Mouse (Mus musculus): ENCODE measurements around the gene Fam83b. TPM values are rescaled to one million over a fixed set of nuclear protein-coding genes. Genes with fewer than 3 reads are reported as not detected.
A peak's percentile ranks its signal among the peaks of the same experiment; 100 is the strongest.

Fam83b gene
- total RNA-seq (2021) = under 1 TPM; 0.18 to 0.24 TPM

DNA sequence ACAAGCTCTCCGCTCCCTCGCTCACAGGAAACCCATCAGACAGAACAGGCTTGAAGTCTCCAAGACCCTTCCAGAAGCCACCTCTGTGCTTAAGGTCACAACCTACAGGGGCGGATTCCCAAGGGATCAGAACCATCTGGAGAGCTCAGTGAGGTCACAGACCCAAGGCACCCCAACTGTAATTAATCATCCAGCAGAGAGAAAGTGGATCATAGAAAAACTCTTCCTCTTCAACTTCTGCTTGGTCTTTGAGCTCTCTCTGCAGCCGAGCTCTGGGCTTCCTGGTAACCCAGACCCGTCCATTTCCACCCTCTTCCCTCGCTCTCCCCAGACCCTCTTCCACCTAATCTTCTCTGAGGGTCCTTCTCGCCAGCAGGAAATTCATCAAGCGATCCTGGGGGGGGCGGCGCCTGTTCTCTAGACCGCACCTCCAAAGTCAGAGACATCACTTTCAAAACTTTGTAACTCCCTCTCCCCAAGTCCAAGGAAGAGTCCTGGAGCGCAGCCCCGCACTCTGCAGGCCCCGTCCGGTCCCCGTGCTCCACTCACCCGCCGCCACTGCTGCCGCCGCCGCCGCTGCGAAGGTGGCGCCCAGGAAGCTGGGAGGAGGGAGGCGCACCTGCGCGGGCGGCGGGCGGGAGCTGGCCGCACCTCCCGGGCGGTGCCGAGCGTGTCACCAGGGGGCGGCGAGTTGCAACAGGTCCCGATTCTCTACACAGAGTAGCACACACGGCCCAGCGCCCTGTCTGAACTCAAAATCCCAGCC lies at the start of gene Fam83b:
Fam83b (minus strand) TSS at position 602 of the 766 bp plus-strand sequence.
- intact Hi-C loops (cut with DNase I) = no loop called here
- no peak for DNase-seq

DNA sequence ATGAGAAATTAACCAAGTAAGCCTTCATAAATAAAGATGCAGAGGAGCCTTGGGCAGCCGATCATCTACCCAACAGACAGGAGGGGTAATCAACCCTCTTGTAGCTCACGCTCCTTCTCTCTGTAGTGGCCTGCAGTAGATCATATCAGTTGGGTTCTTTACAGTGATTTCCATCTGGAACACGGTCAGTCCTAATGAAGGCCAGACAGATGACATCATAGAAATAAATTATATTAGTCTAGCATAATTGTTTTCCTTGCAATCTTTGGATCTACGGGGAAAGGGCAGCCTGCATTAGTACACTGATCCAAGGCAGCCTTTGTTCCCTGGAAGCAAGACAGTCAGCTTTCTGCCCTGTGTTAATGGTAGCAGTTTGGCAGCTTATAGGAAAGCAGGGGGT lies 47.2 kb upstream of the Fam83b start:
- intact Hi-C loops (cut with DNase I) = no loop called here

DNA sequence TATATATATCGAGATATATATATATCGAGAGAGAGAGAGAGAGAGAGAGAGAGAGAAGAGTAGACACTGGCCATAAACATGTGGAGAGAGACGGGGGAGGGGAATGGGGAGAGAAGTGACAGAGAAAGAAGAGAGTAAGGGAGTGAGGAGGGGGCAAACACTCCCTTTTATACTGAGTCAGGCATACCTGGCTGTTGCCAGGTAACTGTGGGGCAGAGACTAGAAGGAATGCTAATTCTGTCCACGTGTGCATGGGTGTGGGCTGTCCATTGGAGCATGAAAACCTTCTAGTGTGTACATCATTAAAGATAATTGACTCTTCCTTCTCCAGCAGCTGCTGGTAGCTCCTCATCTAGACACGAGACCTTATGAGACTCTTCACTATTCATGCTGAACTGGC lies 36.8 kb upstream of the Fam83b start:
- no peak for DNase-seq

More for the DNA sequence above, 47.2 kb upstream of the Fam83b start:
- DNase-seq = no peak

DNA sequence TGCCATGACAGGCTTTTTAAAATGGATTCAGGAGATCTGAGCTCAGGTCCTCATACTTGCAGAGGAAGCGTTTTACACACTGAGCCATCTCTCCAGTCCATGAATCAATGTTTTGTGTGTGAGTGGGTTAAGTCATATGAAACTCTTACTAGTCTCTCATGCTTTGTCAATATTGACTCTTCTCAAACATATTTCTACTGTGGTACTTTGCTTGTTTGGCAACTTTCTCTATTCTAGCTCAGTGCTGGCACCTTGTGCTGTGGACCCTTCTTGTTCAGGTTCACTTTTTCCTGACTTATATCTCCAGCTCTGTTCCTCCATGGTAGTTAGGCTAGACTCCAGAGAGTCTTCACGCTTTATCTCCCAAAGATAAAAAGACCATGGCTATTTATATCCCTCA lies 36.0 kb upstream of the Fam83b start:
- intact Hi-C loops (cut with DNase I) = no loop called here
- DNase-seq = no peak

More for the DNA sequence above, 36.8 kb upstream of the Fam83b start:
- intact Hi-C loops (cut with DNase I) = no loop called here

DNA sequence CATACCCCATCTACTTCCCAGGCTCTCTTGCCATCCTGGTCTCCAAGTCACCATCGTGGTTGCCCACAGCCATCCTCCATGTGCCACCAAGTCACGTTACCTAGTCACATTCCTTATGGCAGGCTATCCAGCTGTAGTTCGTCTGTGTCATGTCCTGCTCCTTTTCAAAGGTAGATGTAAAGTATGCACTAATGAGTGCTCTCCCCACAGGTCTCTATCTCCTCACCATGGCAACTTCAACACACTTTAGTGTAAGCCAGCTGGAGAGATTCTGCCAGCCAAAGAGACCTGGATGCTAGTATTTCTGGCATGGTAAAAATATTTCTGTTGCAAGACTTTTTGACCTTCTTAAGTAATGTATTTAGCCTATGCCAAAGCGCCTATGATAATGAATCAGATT lies 30.5 kb upstream of the Fam83b start:
- no peak for DNase-seq
- intact Hi-C loops (cut with DNase I) = no loop called here

DNA sequence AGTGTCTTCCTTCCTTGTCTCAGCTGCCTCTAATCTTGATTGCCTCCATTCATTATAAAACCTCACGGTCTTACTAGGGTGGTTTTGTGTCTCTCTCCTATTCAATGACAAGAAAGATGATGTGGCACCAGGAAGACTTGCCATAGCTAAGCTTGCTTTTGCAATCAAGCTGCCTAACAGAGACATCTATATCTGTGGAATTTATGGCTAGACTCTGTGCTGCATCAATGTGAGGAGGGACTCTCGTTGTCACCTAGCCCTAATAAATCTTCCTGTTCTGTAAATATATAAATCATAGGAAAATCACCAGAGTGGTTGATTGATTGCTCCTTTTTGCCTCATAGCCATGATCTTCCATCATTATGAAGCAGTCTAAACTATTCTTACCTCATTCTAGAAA lies 26.9 kb upstream of the Fam83b start:
- no peak for DNase-seq
- intact Hi-C loops (cut with DNase I) = no loop called here

DNA sequence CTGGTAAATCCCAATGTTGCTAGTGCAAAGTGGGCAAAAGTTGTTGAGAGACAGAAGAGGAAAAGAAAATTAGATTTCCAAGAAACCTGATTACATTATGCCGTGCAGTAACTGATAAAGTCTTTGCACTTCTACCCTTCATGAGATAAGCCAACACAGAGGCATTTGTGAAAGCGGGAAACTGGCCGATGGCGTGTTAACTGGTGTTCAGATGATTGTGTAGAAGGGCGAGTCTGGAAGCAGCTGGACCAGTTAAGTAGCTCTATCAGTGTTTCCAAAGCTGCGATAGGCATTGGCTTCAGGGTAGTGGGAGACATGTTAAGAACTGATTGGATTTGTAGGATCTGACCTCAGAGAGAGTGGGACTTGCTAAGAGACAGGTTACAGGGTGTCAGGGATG lies 17.0 kb upstream of the Fam83b start:
- DNase-seq = no peak
- intact Hi-C loops (cut with DNase I) = no loop called here

DNA sequence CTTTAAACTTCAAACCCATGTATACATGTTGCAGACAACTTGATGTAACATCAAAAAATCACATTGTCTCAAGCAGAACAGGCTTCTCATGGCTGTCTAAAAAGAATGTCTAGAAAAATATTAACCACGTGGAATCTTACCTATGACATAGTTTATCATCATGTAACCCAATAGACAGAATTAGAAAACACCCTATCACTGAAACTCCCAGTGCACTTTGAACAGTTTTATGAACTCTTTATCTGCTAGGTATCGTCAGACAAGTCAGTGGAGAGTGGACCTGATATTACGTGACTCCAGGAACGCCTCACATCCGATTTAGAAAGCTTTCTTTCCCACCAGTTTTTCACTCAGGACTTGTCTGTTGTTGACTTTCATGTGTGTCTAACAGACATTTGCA lies 15.1 kb upstream of the Fam83b start:
- no peak for DNase-seq

DNA sequence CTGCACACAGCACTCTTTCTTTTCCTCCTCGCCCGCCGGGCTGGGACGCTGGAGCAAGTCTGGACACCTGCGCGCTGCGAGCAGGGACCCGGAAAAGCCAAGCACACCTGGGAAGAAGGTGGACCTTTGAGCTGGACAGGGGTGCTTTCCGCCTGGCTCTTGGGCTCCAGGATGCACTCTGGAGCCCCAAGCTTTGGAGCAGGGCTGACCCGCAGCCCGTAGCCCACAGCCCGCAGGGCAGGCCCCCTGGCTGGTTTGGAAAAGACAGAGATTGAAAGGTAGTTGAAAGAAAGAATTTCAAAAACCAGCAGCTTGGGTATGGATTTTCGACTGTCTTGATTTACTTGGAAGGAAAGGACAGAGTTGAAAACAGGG lies 352 bp upstream of the Fam83b start:
- DNase-seq = no peak
- intact Hi-C loops (cut with DNase I) = no loop called here

More for the DNA sequence above, 15.1 kb upstream of the Fam83b start:
- intact Hi-C loops (cut with DNase I) = no loop called here

DNA sequence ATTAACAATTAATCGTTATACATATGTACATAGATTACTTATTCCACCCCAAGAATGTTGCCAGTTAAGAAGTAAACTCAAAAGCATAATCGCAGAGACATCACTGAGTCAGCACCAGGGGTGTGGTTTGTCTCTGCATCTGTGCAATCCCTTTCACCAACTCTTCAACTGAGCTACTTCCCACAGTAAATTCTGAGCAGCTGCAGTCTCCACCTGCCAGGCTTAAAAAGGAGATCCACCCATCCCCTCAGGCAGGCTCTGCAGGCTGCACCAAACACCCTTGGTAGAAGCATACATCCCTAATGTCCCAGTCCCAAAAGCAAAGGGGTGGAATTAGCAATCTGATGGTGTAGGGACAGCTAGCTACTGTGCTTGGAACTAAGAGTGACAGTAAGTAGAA lies 1.3 kb downstream of the Fam83b start:
- DNase-seq = no peak
- intact Hi-C loops (cut with DNase I) = no loop called here

DNA sequence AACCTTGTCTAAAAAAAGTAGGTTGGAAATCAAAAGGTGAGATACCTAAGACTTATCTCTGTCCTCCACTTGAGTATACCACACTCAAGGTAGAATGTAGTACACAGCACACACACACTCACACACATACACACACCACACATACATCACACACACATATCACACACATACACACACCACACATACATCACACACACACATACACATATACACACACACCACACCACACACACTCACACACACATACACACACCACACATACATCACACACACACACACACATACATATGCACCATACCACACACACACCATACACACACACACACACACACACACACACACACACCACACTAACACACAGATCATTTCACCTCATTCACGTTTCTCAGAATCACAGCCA lies 2.8 kb downstream of the Fam83b start:
- intact Hi-C loops (cut with DNase I) = no loop called here
- DNase-seq = no peak

DNA sequence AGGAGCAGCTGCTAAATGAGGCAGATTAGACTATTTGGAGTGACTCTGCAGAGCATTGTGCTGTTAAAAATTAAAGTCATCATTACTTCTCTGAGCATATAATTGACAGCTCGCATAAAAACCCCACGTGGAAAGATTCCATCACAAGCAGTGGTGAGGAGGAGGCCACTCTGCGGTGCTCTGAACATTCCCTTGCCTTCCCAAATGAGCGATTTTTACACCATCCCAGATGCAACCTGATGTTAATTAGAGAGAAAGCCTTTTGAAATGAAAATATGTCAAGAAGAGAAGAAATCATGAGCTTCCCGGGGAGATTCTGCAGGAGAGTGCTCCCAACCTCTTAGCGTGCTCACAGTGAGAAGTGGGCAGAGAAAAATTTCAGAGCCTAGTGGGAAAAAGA lies 4.1 kb downstream of the Fam83b start:
- intact Hi-C loops (cut with DNase I) = no loop called here
- no peak for DNase-seq

DNA sequence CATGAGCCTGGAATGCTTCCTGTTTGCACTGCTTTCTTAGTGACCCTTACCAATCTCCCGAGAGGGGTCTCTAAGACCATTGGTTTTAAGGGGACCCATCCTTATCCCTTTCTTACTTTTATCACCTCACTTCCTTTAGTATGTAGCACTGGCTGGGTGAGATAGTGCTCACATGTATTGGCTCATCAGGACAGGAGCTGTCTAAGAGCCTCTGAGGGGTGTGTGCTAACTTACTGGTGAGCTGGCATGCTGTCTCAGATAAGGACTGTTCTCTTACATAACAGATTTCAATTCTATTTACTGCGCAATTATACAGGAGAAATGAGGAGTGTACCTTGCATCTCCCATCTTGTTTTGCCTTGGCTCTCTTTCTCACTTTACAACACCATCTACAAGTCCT lies 7.7 kb downstream of the Fam83b start:
- no peak for DNase-seq
- intact Hi-C loops (cut with DNase I) = no loop called here

DNA sequence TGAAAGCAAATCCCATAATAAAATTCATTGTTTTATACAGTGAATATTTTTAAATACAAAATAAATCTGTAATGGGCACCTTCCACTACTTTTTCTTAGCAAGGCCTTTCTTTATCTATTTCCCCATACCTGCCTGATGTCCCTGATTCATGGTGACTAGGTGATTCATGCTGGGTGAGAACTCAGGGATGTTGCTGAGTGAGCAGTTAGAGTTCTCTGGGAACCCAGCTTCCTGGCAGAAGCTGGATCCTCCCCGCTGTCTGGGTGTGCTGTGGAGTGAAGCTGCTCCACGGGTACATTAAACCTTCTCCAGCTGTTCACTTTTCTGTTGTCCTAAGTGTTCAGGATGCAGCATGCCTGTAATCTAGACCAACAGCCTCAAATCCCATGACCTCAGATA lies 13.2 kb downstream of the Fam83b start:
- no peak for DNase-seq
- intact Hi-C loops (cut with DNase I) = no loop called here

DNA sequence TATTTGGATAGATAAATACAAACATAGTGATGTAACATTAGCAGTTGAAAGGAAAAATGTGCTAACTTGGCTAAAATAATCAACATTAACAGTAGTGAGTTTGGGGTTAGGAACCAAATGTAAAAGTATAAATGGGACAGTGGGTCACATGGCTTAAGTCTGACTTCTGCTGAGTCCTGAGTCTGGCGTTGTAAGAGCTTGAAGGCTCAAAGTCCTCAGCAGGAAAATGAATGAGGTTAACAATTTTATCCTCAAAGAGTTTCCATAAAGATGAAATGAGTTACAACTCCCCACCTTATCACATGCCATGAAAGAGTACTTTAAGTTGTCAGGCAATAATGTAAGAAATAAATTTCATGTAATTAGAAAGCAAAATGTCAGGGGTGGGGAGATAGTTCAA lies 13.8 kb downstream of the Fam83b start:
- no peak for DNase-seq
- intact Hi-C loops (cut with DNase I) = no loop called here

DNA sequence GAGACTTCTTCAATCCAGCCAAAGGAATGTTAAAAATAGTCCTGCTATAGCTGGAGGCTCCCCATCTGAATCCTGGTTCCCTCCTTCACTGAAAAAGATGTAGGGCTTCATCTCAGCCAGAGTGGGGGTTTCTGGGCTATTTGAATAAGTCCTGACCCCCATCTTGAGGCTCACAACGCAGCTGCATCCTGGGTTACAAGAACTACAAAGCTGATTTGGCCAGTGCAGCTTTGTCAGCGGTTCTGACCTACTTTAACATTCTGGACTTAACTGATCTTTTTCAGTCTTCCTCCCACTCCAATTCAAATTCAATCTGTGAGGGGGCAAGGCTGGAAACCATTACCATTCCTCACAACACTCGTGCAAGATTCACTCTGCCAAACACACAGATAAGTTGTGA lies 20.2 kb downstream of the Fam83b start:
- intact Hi-C loops (cut with DNase I) = no loop called here
- DNase-seq = no peak

DNA sequence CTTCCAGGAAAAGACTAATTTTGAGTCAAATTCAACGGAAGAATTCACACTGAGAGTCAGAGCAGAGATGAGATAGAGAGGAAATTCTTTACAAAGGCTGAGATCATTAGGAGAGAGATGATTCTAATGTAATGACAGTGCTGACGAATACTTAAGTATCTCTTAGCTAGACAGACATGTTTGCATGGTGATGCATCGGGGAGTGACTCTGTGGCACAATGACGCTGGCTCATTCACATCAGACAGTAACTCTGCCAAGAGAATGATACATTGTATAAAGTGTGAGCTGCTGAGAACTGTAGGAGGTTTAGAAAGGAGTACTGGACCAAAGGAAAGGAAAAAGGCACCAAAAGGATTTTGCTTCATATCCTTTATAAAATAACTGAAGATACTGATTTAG lies 26.2 kb downstream of the Fam83b start:
- no peak for DNase-seq
- intact Hi-C loops (cut with DNase I) = no loop called here

DNA sequence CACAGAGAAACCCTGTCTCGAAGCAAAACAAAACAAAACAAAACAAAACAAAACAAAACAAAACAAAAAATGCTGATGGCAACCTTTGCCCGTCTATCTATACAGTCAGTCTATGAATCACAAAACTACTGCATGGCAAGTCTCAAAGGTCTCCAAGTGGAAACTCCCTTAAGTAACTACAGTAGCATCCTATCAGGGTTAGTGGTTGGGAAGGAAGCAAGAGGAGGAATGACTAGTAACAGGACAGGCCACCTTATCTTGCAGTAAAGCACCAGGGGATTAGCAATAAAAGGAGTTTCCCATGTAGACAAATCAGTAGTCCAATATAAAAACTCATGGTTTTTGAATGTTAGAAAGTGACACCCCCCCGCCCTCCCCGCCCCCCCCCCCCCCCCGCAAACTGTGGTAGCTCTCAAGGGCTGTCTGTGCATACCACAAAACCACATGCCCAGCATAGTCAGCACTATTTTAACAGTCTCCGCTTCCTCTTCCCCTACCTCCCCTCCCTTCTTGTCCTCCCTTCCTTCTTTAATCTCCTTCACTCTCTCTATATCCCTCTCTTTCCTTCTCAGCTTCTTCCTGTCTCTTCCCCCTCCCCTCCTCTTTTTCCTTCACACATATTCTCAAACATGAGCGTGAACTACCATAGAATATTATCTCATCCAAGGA lies 26.8 kb downstream of the Fam83b start:
- intact Hi-C loops (cut with DNase I) = no loop called here
- no peak for DNase-seq

DNA sequence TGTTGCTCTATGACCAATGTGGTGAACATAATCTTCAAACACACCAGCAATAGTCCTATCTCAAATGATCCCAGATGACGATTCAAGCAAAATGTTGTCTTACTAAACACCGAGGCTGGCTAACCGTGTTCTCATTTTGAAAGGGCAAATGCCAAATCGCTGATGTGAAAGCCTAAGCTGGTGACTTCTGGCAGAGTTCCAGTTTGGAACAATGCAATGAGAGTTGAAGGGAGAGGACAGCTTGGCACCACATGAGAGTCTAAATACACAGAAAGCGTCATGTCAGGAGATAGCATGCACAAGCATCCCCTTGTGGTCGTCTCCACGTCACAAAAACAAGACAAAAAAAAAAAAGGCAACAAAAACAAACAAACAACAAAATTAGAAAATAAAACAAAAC lies 27.6 kb downstream of the Fam83b start:
- DNase-seq = peak; percentile 16
- intact Hi-C loops (cut with DNase I) = no loop called here

DNA sequence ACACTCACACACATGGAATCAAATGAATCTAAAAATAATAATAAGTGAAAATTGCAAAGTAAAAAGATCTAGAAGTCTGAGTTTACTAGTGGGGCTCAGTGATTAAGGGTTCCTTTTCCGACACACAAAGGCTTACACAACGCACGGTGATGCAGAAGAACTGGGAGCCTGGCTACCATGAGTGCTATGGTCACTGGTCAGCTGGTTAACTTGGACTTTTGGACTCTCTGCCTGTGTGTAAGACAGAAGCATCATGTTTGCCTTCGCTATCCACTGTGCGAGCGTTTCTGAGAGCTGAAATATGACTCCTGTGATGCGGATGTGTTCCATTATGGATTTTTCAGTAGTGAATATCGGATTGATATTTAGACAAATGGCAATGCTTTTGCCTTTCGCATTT lies 30.9 kb downstream of the Fam83b start:
- DNase-seq = no peak
- intact Hi-C loops (cut with DNase I) = no loop called here

DNA sequence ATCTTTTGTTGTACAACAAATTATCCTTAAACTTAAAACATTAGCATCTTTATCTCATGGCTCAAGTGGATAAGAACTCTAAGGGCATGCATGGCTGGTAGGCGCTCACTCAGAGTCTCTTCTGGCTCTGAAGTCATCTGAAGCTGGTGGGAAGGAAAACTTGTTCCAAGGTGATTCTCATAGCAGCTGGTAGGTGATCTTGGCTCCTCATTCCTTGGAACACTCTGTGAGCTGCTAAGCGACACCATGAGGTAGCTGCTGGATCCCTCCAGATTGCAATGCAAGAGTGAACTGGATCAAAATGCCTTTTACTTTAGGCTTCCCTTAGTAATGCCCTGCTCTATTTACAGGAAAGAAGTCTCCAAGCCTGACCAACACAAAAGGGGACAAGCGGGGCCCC lies 34.5 kb downstream of the Fam83b start:
- intact Hi-C loops (cut with DNase I) = no loop called here
- DNase-seq = no peak

DNA sequence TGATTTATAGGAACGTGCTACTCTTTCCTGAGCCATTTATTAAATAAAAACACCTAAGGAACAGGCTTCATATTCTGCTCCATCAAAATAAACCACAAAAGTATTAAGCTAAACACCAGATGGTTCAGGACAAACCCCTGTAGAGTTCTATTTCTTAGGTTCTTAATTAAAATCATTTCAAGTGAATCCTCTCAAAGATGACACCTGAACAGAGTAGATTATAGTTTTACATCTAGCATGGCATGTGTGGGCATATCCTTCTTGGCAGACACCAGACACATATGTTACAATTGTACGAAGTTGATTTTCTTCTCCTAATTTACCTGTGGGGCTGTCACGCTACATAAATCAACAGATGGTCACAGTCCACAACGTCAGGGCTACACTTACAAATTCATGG lies 35.5 kb downstream of the Fam83b start:
- intact Hi-C loops (cut with DNase I) = no loop called here

DNA sequence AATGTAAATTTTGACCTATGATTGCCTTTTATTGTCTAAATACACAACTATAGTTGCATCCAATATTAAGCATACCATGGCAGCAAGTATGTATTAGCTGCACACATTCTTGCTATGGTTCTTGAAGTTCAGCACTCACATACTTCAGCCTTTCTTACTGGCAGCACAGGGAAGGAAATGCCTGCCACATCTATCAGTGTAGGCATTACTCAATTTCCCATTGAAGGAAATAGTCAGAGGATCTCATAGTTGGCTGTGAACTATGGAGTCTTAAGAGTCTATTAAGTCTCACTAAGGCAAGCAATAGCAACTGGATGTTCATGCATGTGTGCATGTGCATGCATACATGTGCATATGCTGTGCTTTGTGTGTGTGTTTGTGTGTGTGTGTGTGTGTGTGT lies 41.3 kb downstream of the Fam83b start:
- intact Hi-C loops (cut with DNase I) = no loop called here
- DNase-seq = no peak

More for the DNA sequence above, 35.5 kb downstream of the Fam83b start:
- no peak for DNase-seq

Data from left cerebral cortex, postnatal 4 days (tissue).